Mouse (Mus musculus): ENCODE measurements around the gene Fam126b. TPM values are rescaled to one million over a fixed set of nuclear protein-coding genes. Genes with fewer than 3 reads are reported as not detected.
A peak's percentile ranks its signal among the peaks of the same experiment; 100 is the strongest.
"Not testable (repeated sequence)": the region's sequence is repeated elsewhere in the genome, so short reads cannot be mapped to it uniquely, and the experiment has no call there.

Gene Fam126b
- total RNA-seq, 4 experiments from 2014 or later, result 10.2 to 21.2 (median 16.5) TPM

- no peak for DNase-seq (ENCODE audit: low spot score)
These were observed 15.7 kb downstream of the Fam126b start for GRCm38 (mm10) chr1:58570437-58570836.

- no peak for DNase-seq (ENCODE audit: low spot score)
These were observed 17.5 kb downstream of the Fam126b start for GRCm38 (mm10) chr1:58568456-58569130.

- DNase-seq (ENCODE audit: low spot score), result no peak
These were observed 19.5 kb downstream of the Fam126b start for GRCm38 (mm10) chr1:58566621-58567020.

GRCm38 (mm10) chr1:58564981-58565380 is 21.1 kb downstream of the Fam126b start:
- no peak for DNase-seq (ENCODE audit: low spot score)

- DNase-seq (ENCODE audit: low spot score), result peak; percentile 31
These were observed 23.7 kb downstream of the Fam126b start for GRCm38 (mm10) chr1:58562455-58562854.

GRCm38 (mm10) chr1:58560370-58560769 is 25.8 kb downstream of the Fam126b start:
- DNase-seq (ENCODE audit: low spot score), result not testable (repeated sequence)

DNA sequence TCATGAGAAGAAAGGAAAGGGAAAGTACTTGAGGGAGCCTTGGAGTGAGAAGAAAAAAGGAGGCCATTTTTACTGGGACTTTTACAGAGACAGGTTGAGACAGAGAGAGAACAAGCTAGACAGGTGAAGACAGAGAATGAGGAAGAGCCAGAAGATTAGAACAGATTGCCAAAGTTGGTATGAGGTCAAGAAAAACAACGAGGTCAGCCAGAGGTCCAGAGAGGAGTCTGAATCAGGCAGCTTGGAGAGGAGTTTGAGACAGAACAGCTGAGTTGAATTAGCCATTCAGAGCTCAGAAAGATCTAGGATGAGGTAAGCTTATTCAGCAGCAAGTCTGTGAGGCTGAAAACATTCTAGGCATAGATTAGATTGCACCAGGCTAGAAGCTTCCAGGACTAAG is 44.7 kb downstream of the Fam126b start:
- DNase-seq (ENCODE audit: low spot score), result no peak

DNA sequence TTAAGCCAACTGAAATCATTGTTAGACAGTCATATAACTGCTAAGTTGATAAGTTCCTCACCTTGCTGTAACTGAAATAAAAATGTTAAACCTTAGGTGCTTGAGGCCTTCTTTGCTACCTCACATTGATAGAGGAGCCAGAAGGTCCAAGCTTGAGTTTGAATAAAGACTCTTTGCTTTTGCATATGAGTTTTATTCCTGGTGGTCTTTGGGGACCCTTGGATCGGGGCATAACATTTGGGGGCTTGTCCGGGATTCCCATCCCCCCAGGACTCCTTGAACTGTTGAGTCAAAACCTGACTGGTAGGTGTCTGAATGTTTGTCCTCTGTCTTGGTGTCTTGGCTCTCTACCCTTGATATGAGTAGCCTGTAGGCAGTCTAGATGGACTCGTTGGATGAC is 78.9 kb downstream of the Fam126b start:
- no peak for DNase-seq (ENCODE audit: low spot score)

DNA sequence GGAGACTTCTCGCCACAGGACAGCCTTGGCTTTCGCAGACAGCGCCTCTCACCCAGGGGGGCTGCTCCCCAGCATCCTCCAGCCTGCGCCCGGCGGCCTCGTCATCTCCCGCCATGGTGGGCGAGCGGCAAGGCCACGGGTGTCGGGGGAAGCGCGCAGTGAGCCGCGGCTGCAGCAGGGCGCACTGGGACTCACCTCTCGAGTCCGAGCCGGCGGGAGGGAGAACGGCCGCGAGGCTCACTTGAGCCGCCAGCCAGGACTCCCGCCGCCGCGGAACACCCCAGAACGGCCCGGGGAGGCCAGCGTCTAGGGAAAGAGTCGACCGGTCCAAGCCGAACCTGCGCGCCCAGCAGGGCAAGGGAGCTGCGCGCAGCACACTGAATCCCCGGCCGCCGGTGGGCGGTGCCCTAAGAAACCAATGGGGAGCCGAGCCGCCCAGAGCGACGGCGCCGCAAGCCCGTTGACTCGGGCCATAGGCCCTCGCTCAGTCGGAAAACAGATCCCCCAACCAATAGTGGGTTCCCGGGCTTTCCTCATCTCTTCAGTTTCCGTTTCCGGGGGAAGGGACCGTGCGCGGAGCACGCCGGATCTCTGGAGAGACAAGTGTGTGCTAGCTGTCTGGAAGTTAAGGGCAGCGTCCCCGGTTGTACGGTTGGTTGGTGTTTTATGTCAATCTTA is 81.4 kb downstream of the Fam126b start, which contains the start of gene Orc2:
TSS of gene Orc2 (minus strand) at position 533 of the 678 bp plus-strand sequence.
- peak; percentile 93 for DNase-seq (ENCODE audit: low spot score)

GRCm38 (mm10) chr1:58503793-58504370 is 82.2 kb downstream of the Fam126b start:
- DNase-seq (ENCODE audit: low spot score), result no peak

- no peak for DNase-seq (ENCODE audit: low spot score)
These were observed 83.0 kb downstream of the Fam126b start for GRCm38 (mm10) chr1:58503134-58503533.

DNA sequence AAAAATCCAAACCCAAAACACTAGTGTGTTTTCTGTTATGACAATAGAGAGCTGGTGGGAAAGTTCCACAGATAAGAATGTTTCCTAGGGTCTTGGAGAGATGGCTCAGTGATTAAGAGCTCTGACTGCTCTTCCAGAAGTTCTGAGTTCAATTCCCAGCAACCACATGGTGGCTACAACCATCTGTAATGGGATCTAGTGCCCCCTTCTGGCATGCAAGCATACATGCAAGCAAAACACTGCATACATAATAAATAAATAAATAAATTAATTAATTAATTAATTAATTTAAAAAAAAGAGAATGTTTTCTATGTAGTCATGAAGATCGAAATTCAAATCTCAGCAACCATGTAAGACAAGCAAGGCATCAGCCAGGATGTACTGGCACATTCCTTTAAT is 87.4 kb downstream of the Fam126b start:
- DNase-seq (ENCODE audit: low spot score), result no peak

- DNase-seq (ENCODE audit: low spot score), result no peak
These were observed 88.4 kb downstream of the Fam126b start for GRCm38 (mm10) chr1:58497678-58498077.

- no peak for DNase-seq (ENCODE audit: low spot score)
These were observed 90.5 kb downstream of the Fam126b start for GRCm38 (mm10) chr1:58495603-58496002.

DNA sequence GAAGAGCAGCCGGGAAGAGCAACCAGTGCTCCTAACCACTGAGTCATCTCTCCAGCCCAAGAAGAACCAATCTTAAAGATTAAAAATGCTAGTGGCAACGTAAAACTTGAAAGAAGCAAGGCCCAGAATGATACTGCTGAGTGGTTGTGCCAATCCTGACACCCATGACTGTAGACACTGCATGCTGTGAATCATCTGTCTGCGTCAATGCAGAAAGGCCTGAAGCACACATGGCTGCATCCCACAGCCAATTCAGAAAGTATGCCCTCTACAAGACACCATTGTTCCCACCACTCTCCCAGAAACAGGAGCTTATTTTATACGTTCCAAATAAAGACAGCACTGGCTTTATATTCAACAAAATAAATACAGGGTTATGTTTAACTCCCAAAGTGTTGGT is 103.5 kb downstream of the Fam126b start:
- no peak for DNase-seq (ENCODE audit: low spot score)

DNA sequence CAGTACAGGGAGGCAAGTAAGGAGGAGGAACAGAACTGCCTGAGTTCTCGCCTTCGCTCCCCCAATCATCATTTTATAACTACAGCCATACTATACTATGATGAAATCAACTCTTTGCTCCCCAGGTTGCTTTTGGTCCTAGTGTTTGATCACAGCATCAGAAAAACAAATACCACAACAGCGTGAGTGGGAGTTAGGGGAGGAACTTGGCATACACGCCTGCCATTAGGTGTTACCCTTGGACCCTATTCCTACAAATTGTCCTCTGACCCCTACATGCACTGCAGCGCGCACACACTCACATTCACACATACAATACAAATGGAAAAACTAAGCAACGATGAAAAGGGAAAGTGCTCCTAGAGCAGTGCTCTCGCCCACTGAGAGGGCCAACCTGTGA is 110.5 kb downstream of the Fam126b start:
- DNase-seq (ENCODE audit: low spot score), result no peak

Other genes with a start within 250 kb of the Fam126b start
- gene Bzw1, start 193.4 kb downstream of the Fam126b start, total RNA-seq (2022), result 10 to 100 TPM; 60.2 to 64.3 (median 62.1) TPM
- gene Clk1, start 162.3 kb downstream of the Fam126b start, total RNA-seq (2022), result 10 to 100 TPM; 35.5 to 62.3 (median 46.7) TPM
- gene Nif3l1, start 141.2 kb downstream of the Fam126b start, total RNA-seq (2022), result 10 to 100 TPM in 3 of 4 experiments, 1 to 10 TPM in 1; 10.0 to 15.4 (median 14.4) TPM
- gene Ppil3, start 140.8 kb downstream of the Fam126b start, total RNA-seq (2022), result 10 to 100 TPM; 15.9 to 21.5 (median 18.7) TPM
- 10 to 100 TPM; 10.1 to 12.4 (median 11.2) TPM for gene Orc2, start 81.2 kb downstream of the Fam126b start, total RNA-seq (2022)
- 100 to 1,000 TPM; 264 to 362 (median 303) TPM for gene Ndufb3, start 61 bp upstream of the Fam126b start, total RNA-seq (2022)
- not detected for gene Als2cr12, start 109.7 kb upstream of the Fam126b start, total RNA-seq (2022)
- gene Cflar, start 125.2 kb upstream of the Fam126b start, total RNA-seq (2022), result 10 to 100 TPM; 43.5 to 60.4 (median 50.3) TPM
- 1 to 10 TPM; 6.2 to 9.8 (median 7.3) TPM for gene Casp8, start 209.1 kb upstream of the Fam126b start, total RNA-seq (2022)

All from heart, adult 8-10 months (tissue).